Mouse (Mus musculus): ENCODE results near the gene Olfr680-ps1. TPM values are rescaled to one million over a fixed set of nuclear protein-coding genes. Genes with fewer than 3 reads are reported as not detected.

The Olfr680-ps1 gene
- not detected for polyA plus RNA-seq (2012; fragmentation: generic; extraction: Trizol)

GRCm38 (mm10) chr7:105092717-105093116, at the start of gene Olfr680-ps1:
Olfr680-ps1 (minus strand) TSS chr7:105092817.

GRCm38 (mm10) chr7:105116536-105116935, 23.9 kb upstream of the Olfr680-ps1 start, which contains the start of gene Olfr681:
Olfr681 (plus strand) TSS chr7:105116836.

GRCm38 (mm10) chr7:105080905-105081304, 11.7 kb downstream of the Olfr680-ps1 start, which contains the start of gene Olfr679:
Olfr679 (plus strand) TSS chr7:105081205.

GRCm38 (mm10) chr7:105064175-105064574, 28.4 kb downstream of the Olfr680-ps1 start, which contains the start of gene Olfr678:
Olfr678 (plus strand) TSS chr7:105064475.

Other genes starting within 250 kb of the Olfr680-ps1 start
- gene Usp17la, start 235.8 kb downstream of the Olfr680-ps1 start, polyA plus RNA-seq (2012; fragmentation: generic; extraction: Trizol), result under 1 TPM; 0.09 to 0.27 TPM
- not detected for gene Olfr665, start 214.8 kb downstream of the Olfr680-ps1 start, polyA plus RNA-seq (2012; fragmentation: generic; extraction: Trizol)
- gene Olfr666, start 196.9 kb downstream of the Olfr680-ps1 start, polyA plus RNA-seq (2012; fragmentation: generic; extraction: Trizol), result not detected
- gene Olfr667, start 171.3 kb downstream of the Olfr680-ps1 start, polyA plus RNA-seq (2012; fragmentation: generic; extraction: Trizol), result not detected
- gene Olfr668, start 164.8 kb downstream of the Olfr680-ps1 start, polyA plus RNA-seq (2012; fragmentation: generic; extraction: Trizol), result not detected
- gene Olfr669, start 158.6 kb downstream of the Olfr680-ps1 start, polyA plus RNA-seq (2012; fragmentation: generic; extraction: Trizol), result not detected
- gene Olfr670, start 130.2 kb downstream of the Olfr680-ps1 start, polyA plus RNA-seq (2012; fragmentation: generic; extraction: Trizol), result not detected
- not detected for gene Olfr671, start 113.7 kb downstream of the Olfr680-ps1 start, polyA plus RNA-seq (2012; fragmentation: generic; extraction: Trizol)
- not detected for gene Olfr672, start 90.8 kb downstream of the Olfr680-ps1 start, polyA plus RNA-seq (2012; fragmentation: generic; extraction: Trizol)
- not detected for gene Olfr675, start 64.4 kb downstream of the Olfr680-ps1 start, polyA plus RNA-seq (2012; fragmentation: generic; extraction: Trizol)
- not detected for gene Olfr676, start 60.1 kb downstream of the Olfr680-ps1 start, polyA plus RNA-seq (2012; fragmentation: generic; extraction: Trizol)
- gene Olfr677, start 41.4 kb downstream of the Olfr680-ps1 start, polyA plus RNA-seq (2012; fragmentation: generic; extraction: Trizol), result not detected
- gene Olfr678, start 28.3 kb downstream of the Olfr680-ps1 start, polyA plus RNA-seq (2012; fragmentation: generic; extraction: Trizol), result not detected
- not detected for gene Olfr679, start 11.6 kb downstream of the Olfr680-ps1 start, polyA plus RNA-seq (2012; fragmentation: generic; extraction: Trizol)
- not detected for gene Olfr681, start 24.0 kb upstream of the Olfr680-ps1 start, polyA plus RNA-seq (2012; fragmentation: generic; extraction: Trizol)
- gene Olfr683, start 54.2 kb upstream of the Olfr680-ps1 start, polyA plus RNA-seq (2012; fragmentation: generic; extraction: Trizol), result not detected
- not detected for gene Olfr684, start 70.8 kb upstream of the Olfr680-ps1 start, polyA plus RNA-seq (2012; fragmentation: generic; extraction: Trizol)
- not detected for gene Olfr685, start 93.2 kb upstream of the Olfr680-ps1 start, polyA plus RNA-seq (2012; fragmentation: generic; extraction: Trizol)
- gene Olfr686, start 114.7 kb upstream of the Olfr680-ps1 start, polyA plus RNA-seq (2012; fragmentation: generic; extraction: Trizol), result not detected
- gene Olfr688, start 195.3 kb upstream of the Olfr680-ps1 start, polyA plus RNA-seq (2012; fragmentation: generic; extraction: Trizol), result not detected
- gene Olfr689, start 218.3 kb upstream of the Olfr680-ps1 start, polyA plus RNA-seq (2012; fragmentation: generic; extraction: Trizol), result not detected
- not detected for gene Olfr690, start 241.3 kb upstream of the Olfr680-ps1 start, polyA plus RNA-seq (2012; fragmentation: generic; extraction: Trizol)
- gene Olfr691, start 249.5 kb upstream of the Olfr680-ps1 start, polyA plus RNA-seq (2012; fragmentation: generic; extraction: Trizol), result under 1 TPM in 1 of 2 experiments, not detected in 1; 0.02 TPM

All from C3H10T1/2 (cell line).